Mouse (Mus musculus): Measurements from ENCODE around the gene Ascl4. TPM values are rescaled to one million over a fixed set of nuclear protein-coding genes. Genes with fewer than 3 reads are reported as not detected.

Ascl4 gene
- total RNA-seq, 2 experiments from 2014 or later: 0.54 to 0.82 TPM

- no peak for DNase-seq (ENCODE audit: low spot score in 2 of 2)
Measured at GRCm38 (mm10) chr10:85968731-85969130, 41.2 kb downstream of the Ascl4 start.

DNA sequence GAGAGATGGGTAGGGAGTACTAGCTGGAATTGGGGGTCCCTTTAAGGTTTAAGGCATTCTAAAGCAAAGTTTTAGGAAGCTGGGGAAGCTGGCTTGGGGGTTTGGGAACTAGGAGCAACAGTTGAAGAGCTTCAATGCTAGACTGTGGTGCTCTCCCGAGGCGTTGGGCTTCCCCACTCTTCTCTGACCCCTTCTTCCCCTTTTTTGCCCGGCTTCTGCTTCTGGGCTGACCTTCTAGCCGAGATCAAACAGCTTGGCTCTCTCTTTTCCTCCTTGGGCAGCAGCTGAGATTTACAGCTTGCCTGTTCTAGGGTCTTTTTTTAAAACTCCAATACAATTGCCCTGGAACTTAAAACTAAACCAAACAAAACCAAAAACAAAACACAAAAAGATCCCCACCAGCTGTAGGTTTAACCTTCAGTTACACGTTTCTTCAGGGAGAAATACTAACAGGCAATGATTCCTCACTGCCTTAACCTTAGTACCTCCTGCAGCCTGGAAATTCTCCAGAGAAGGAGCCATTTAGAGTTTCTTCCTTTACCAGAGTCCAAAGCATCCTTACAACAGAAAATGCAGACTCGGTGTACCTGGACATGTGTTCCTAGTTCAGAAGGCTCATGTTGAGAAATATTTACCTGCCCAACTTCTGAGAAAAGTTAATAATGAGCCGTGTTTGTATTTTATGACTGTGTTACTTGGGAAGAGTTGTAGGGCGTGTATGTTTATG, 42.6 kb downstream of the Ascl4 start:
- no peak for DNase-seq (ENCODE audit: low spot score in 2 of 2)

GRCm38 (mm10) chr10:85971826-85972225, 44.3 kb downstream of the Ascl4 start:
- DNase-seq (ENCODE audit: low spot score in 2 of 2): no peak

DNA sequence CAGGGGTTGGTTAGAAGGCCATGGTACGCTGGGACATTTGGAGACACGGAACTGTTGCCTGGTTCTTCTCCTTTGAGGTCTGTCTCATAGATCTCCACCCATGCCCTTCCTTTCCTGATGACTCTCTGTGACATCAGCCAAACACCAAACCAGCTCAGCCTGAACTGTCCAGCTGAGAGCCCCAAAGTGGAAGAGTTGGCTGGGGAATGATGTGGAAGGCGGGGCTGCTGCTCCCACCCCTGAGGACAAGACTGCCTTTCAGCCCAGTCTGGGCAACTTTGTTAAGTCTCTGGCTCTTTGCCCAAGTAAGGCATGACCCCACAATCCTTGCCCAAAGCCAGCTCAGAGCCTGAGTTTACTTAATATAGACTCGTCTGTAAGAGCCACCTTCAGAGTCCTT, 45.4 kb downstream of the Ascl4 start:
- DNase-seq (ENCODE audit: low spot score in 2 of 2): peak; percentile 30 to 44

DNA sequence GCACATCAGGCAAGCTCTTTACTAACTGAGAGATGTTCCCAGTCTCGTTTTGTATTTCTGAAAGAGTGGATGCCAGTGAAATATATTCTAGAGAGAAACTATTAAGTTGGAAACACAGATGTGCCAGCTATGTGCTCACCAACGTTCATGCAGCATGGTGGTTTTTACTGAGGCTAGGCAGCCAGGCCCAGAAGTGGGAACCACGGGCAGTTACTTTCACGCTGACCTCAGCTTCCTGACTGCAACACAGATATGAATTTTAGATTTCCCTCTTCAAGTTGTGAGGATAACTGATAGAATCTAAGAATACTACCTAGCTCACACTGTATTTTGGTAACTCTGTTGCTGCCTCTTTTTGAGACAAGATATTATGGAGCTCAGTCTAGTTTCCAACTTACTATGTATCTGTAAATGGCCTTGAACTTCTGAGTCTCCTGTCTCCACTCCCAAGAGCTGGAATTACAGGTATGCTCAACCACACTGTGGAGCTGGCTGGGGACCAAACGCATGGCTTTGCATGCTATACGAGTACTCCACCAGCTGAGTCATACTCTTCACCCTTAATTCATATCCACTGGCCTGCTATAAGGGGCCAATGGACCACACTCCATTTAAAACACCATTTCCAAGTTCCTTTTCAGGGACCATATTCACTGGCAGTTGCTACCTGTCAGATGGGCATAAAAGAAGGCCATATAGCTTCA, 62.1 kb downstream of the Ascl4 start:
- DNase-seq (ENCODE audit: low spot score in 2 of 2): no peak

- DNase-seq (ENCODE audit: low spot score in 2 of 2): no peak
Measured at GRCm38 (mm10) chr10:85992412-85992811, 64.9 kb downstream of the Ascl4 start.

- no peak for DNase-seq (ENCODE audit: low spot score in 2 of 2)
Measured at GRCm38 (mm10) chr10:85993836-85994235, 66.4 kb downstream of the Ascl4 start.

DNA sequence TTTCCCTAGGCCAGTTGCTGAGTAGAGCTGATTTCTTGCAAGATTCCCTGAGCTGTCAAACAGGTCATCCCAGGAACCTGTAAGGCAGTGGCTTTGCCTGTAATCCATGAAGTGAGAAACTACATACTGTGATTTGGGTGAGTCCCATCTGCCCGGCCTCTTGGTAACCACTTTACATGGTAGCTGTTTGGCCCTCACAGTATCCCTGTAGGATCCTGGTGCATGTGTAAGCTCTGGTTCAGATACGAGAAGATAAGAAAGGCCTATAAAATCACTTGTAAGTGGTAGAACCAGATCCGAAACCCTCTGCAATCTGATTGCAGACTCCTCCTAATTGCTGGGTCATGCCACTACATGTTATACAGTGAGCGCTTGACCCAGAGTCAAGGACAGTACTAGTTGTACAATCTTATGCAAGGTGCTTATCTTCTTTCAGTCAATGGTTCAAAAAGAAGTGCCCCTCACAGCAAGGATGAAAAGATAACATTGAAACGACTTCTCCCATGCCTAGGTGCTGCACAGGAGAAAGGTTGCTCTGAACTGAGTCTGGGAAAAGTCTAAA, 67.1 kb downstream of the Ascl4 start:
- DNase-seq (ENCODE audit: low spot score in 2 of 2): no peak

Other genes with a start within 250 kb of the Ascl4 start
- gene Pwp1, start 98.2 kb upstream of the Ascl4 start, total RNA-seq (2021): 10 to 100 TPM; 23.3 to 27.8 TPM
- gene Prdm4, start 10.5 kb upstream of the Ascl4 start, total RNA-seq (2021): 10 to 100 TPM; 30.4 to 34.3 TPM
- 100 to 1,000 TPM; 109 to 117 TPM for gene Rtcb, start 30.1 kb downstream of the Ascl4 start, total RNA-seq (2021)
- gene Bpifc, start 84.2 kb downstream of the Ascl4 start, total RNA-seq (2021): not detected
- 10 to 100 TPM; 24.5 to 26.2 TPM for gene Fbxo7, start 94.3 kb downstream of the Ascl4 start, total RNA-seq (2021)